Mouse (Mus musculus): Measurements from ENCODE around the gene Oxct2b. TPM values are rescaled to one million over a fixed set of nuclear protein-coding genes. Genes with fewer than 3 reads are reported as not detected.
"Not testable (repeated sequence)": the region's sequence is repeated elsewhere in the genome, so short reads cannot be mapped to it uniquely, and the experiment has no call there.

Gene Oxct2b
- polyA plus RNA-seq, 1 experiment: 0.59 TPM

- TF ChIP-seq CTCF (IDR thresholded peaks at IDR 0.05; ENCODE audit: borderline replicate concordance, extremely low read depth, insufficient read depth, insufficient read length) (no peak), POLR2A (IDR thresholded peaks at IDR 0.05; ENCODE audit: borderline replicate concordance, extremely low read depth, insufficient read depth, insufficient read length, poor library complexity, severe bottlenecking) (no peak)
- DNase-seq (ENCODE audit: low read depth): no peak
Observed at GRCm38 (mm10) chr4:123160571-123160970, 44.5 kb downstream of the Oxct2b start.

GRCm38 (mm10) chr4:123161251-123161650 is 45.2 kb downstream of the Oxct2b start:
- not testable (repeated sequence) for DNase-seq (ENCODE audit: low read depth)

GRCm38 (mm10) chr4:123162305-123162917 is 46.3 kb downstream of the Oxct2b start:
- peak; percentile 62 for DNase-seq (ENCODE audit: low read depth)
- no peak for TF ChIP-seq POLR2A (IDR thresholded peaks at IDR 0.05; ENCODE audit: borderline replicate concordance, extremely low read depth, insufficient read depth, insufficient read length, poor library complexity, severe bottlenecking)
- no peak for TF ChIP-seq CTCF (IDR thresholded peaks at IDR 0.05; ENCODE audit: borderline replicate concordance, extremely low read depth, insufficient read depth, insufficient read length)

GRCm38 (mm10) chr4:123164157-123164556 is 48.1 kb downstream of the Oxct2b start:
- no peak for DNase-seq (ENCODE audit: low read depth)
- no peak for TF ChIP-seq CTCF (IDR thresholded peaks at IDR 0.05; ENCODE audit: borderline replicate concordance, extremely low read depth, insufficient read depth, insufficient read length)
- no peak for TF ChIP-seq POLR2A (IDR thresholded peaks at IDR 0.05; ENCODE audit: borderline replicate concordance, extremely low read depth, insufficient read depth, insufficient read length, poor library complexity, severe bottlenecking)

Other genes with a start within 250 kb of the Oxct2b start
- 62.8 and 106 TPM in 2 replicates for gene Cap1, start 230.2 kb upstream of the Oxct2b start, polyA plus RNA-seq (2012; rRNA removed)
- 44.7 and 51.8 TPM in 2 replicates for gene Mfsd2a, start 155.1 kb upstream of the Oxct2b start, polyA plus RNA-seq (2012; rRNA removed)
- gene Mycl, start 120.6 kb upstream of the Oxct2b start, polyA plus RNA-seq (2012; rRNA removed): 85.4 and 95.3 TPM in 2 replicates
- gene Trit1, start 99.7 kb upstream of the Oxct2b start, polyA plus RNA-seq (2012; rRNA removed): 19.5 and 20.4 TPM in 2 replicates
- gene Bmp8b, start 11.1 kb upstream of the Oxct2b start, polyA plus RNA-seq (2012; rRNA removed): 0.59 and 0.75 TPM in 2 replicates
- gene Ppie, start 23.7 kb downstream of the Oxct2b start, polyA plus RNA-seq (2012; rRNA removed): 34.8 and 40.2 TPM in 2 replicates
- 12.2 and 16.5 TPM in 2 replicates for gene Hpcal4, start 67.0 kb downstream of the Oxct2b start, polyA plus RNA-seq (2012; rRNA removed)
- gene Nt5c1a, start 85.2 kb downstream of the Oxct2b start, polyA plus RNA-seq (2012; rRNA removed): 0.22 TPM in 1 of 2 replicates, not detected in the other
- gene Heyl, start 117.3 kb downstream of the Oxct2b start, polyA plus RNA-seq (2012; rRNA removed): 3.4 and 7.5 TPM in 2 replicates
- gene Pabpc4, start 146.1 kb downstream of the Oxct2b start, polyA plus RNA-seq (2012; rRNA removed): 79.9 and 85.0 TPM in 2 replicates
- 0.04 and 0.09 TPM in 2 replicates for gene Oxct2a, start 207.4 kb downstream of the Oxct2b start, polyA plus RNA-seq (2012; rRNA removed)
- gene Bmp8a, start 227.0 kb downstream of the Oxct2b start, polyA plus RNA-seq (2012; rRNA removed): 0.15 and 0.25 TPM in 2 replicates

Data from brain, embryonic 14.5 days (tissue).